In genomic region chr10:19711551-19712171, GRCm38 (mm10) we compare ENCODE assay signal across 8 mouse cellular contexts. TPM values are rescaled to one million over a fixed set of nuclear protein-coding genes. Genes with fewer than 3 reads are reported as not detected.
A peak's percentile ranks its signal among the peaks of the same experiment; 100 is the strongest.
DNase-seq lines count a peak whose midpoint lies in the region; ATAC-seq lines count a peak whose summit lies in the region.

No protein-coding gene starts in this region.

- H3K4me3 ChIP-seq in heart, embryonic 12.5 days, result no peak overlapping the region
- H3K4me3 ChIP-seq in intestine, embryonic 15.5 days (replicated peaks), result no peak overlapping the region
- no peak overlapping the region for H3K4me3 ChIP-seq in stomach, embryonic 14.5 days (ENCODE audit: low read depth, low read length)

- H3K9me3 ChIP-seq in heart, embryonic 12.5 days (replicated peaks), result no peaks in the 10 kb centered on the region
- H3K9me3 ChIP-seq in intestine, embryonic 15.5 days, result no peaks in the 10 kb centered on the region
- H3K9me3 ChIP-seq in stomach, embryonic 14.5 days (ENCODE audit: control insufficient read depth, low read depth, low read length), result no peaks in the 10 kb centered on the region

- no peak overlapping the region for H3K9ac ChIP-seq in heart, embryonic 12.5 days
- no peak overlapping the region for H3K9ac ChIP-seq in intestine, embryonic 15.5 days
- H3K9ac ChIP-seq in stomach, embryonic 14.5 days (replicated peaks; ENCODE audit: low read depth, low read length), result no peak overlapping the region

- H3K4me2 ChIP-seq in heart, embryonic 12.5 days, result no peak overlapping the region
- peak overlapping the region; percentile 97; the same call in 1 of the 2 replicates for H3K4me2 ChIP-seq in intestine, embryonic 15.5 days (replicated peaks)
- H3K4me2 ChIP-seq in stomach, embryonic 14.5 days (replicated peaks; ENCODE audit: low read depth, low read length), result peak overlapping the region; percentile 96; the same call in 1 of the 2 replicates

- no peaks in the 10 kb centered on the region for H3K36me3 ChIP-seq in heart, embryonic 12.5 days
- no peaks in the 10 kb centered on the region for H3K36me3 ChIP-seq in intestine, embryonic 15.5 days
- H3K36me3 ChIP-seq in stomach, embryonic 14.5 days (ENCODE audit: control insufficient read depth, insufficient read depth, low read length), result no peaks in the 10 kb centered on the region

- peaks cover 29% of the 10 kb centered on the region for H3K27me3 ChIP-seq in heart, embryonic 12.5 days (replicated peaks)
- H3K27me3 ChIP-seq in intestine, embryonic 15.5 days (replicated peaks), result peaks cover 8% of the 10 kb centered on the region
- no peaks in the 10 kb centered on the region for H3K27me3 ChIP-seq in stomach, embryonic 14.5 days (ENCODE audit: control insufficient read depth, insufficient read depth, low read length)

- 39% methylated on average over 7 of the region's 7 CpGs for WGBS in heart, embryonic 12.5 days
- 45% methylated on average over 7 of the region's 7 CpGs for WGBS in intestine, embryonic 15.5 days
- 46% methylated on average over 7 of the region's 7 CpGs for WGBS in stomach, embryonic 14.5 days

- DNase-seq in heart, adult 11 months, result peak; percentile 52
- DNase-seq in 3T3-L1 (ENCODE audit: low read depth, low spot score), result peak; percentile 7
- peak; percentile 32 for DNase-seq in Muller cell, postnatal 12 days (ENCODE audit: inconsistent ontology term)
- no peak for DNase-seq in urinary bladder, postnatal 14 days (ENCODE audit: low spot score)
- DNase-seq in adrenal gland, adult 8-10 months, result no peak

- H3K4me1 ChIP-seq in heart, embryonic 12.5 days (replicated peaks), result peaks cover 18% of the 10 kb centered on the region
- H3K4me1 ChIP-seq in intestine, embryonic 15.5 days (replicated peaks), result 0 out of 2 replicates have a peak, but pooled peaks cover 4% of the 10 kb centered on the region
- peaks cover 4% of the 10 kb centered on the region; the same call in 1 of the 2 replicates for H3K4me1 ChIP-seq in stomach, embryonic 14.5 days (ENCODE audit: control insufficient read depth, insufficient read depth, low read length)

- no peak overlapping the region for H3K27ac ChIP-seq in heart, embryonic 12.5 days (ENCODE audit: poor library complexity, severe bottlenecking)
- H3K27ac ChIP-seq in intestine, embryonic 15.5 days, result no peak overlapping the region
- no peak overlapping the region for H3K27ac ChIP-seq in stomach, embryonic 14.5 days (ENCODE audit: low read length)

- no peak for ATAC-seq in heart, embryonic 12.5 days (ENCODE audit: insufficient number of reproducible peaks, low FRiP score)
- no peak for ATAC-seq in intestine, embryonic 15.5 days
- ATAC-seq in stomach, embryonic 14.5 days (ENCODE audit: insufficient number of reproducible peaks, insufficient read depth, low FRiP score, low read depth), result no peak

RNA-seq across cellular contexts. Expression of gene Il20ra, which starts 0.7 kb away (rescaled TPM):
- polyA plus RNA-seq in heart, embryonic 12.5 days (2016; fragmentation: Nextera tagmentation; extraction: Ambion mirVana), result not detected in 2 replicates
- 0.09 and 0.20 TPM in 2 replicates for polyA plus RNA-seq in intestine, embryonic 15.5 days (2015; fragmentation: Nextera tagmentation; extraction: Ambion mirVana)
- polyA plus RNA-seq in stomach, embryonic 14.5 days (2014; fragmentation: Nextera tagmentation; extraction: Ambion mirVana), result 0.23 and 0.55 TPM in 2 replicates
- 1 to 10 TPM; 3.2 to 7.0 (median 5.5) TPM for total RNA-seq in adrenal gland, adult 8-10 months (2022)

Comparison
In these comparisons a context has a peak if more than half of its experiments do, and no peak if none do; other contexts are left out.
1. DNase-seq: peak in heart, adult 11 months (single experiment), 3T3-L1 (single experiment) and Muller cell, postnatal 12 days (single experiment); none in urinary bladder, postnatal 14 days (single experiment) and adrenal gland, adult 8-10 months (single experiment).